Mouse (Mus musculus): Measurements from ENCODE around the gene Shq1.

GRCm38 (mm10) chr6:100715296-100715828 lies 44.4 kb upstream of the Shq1 start:
- no peak for TF ChIP-seq TAL1 (IDR thresholded peaks at IDR 0.05; ENCODE audit: low read length)
- TF ChIP-seq GATA1 (IDR thresholded peaks at IDR 0.05; ENCODE audit: low read length) = no peak

Measured in erythroblast, embryonic 14.5 days (primary cell).